Mouse (Mus musculus): ENCODE measurements around the gene Maneal.

The Maneal gene

DNA sequence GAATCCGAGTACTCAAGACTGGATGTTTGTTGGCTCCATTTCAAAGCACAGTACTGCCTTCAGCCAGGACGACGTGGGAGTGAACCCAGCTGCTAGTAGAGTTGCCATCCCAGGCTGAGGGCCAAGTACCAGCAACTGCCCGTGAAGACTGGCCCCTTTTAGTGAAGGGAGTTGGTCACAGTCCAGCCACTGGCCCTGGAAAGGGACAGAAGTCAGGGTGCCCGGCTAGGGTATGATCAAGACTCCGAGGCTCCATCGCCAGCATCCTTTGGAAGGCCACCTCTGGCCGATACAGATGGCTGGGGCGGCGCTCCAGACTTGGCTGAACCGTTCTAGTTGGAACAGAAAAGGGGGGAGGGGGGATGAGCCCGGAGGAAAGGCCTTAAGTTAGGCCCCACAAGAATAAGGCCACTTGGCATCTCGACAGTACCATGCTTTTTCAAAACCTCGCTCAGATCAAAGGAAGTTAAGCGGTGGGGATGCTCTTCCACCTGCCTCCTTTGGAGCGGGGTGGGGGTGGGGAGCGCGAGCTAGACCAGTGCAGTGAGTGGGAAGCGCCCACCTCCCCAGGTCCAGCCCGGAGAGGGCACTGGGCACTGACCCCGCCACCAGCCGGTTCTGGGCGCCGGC is 12.2 kb downstream of the Maneal start:
- peak; percentile 76 to 85 for DNase-seq

DNA sequence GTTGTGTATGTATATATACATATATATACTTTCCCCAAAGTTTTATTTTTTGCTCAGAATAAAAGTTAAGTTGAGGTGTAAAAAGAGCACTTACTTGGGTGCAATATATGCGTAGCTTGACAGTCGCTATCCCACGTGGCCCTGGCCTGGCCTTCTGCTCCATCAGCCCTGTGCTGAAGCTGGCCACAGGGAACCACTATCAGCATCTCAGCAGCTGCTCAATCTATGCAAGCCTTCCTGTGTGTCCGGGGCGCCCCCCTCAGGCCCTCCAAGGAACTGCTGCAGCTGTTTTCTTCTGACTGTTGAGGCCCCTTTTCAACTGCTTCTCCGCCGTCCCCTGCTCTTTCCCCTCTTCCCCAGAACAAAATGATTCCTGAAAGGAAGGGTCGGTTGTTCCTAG is 14.4 kb downstream of the Maneal start:
- DNase-seq: peak; percentile 90 to 96

DNA sequence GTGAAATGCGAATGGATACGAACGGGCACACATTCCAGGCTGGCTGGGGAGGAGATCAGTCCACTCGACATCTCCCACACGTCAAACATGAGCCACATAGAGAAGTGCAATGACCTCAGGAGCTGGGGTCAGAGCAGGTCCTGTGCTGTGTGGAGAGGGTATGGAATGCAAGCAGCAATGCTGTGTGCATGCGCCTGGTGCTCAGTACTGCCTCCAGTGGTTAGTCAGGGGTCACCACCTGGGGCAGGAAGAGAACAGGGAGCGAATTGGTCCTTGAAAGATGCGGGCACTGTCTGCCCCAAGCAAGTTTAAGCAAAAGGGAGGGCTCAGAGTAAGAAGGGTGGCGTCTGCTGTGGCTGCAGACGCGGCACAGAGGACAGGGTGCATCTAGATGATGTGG is 18.5 kb downstream of the Maneal start:
- peak; percentile 56 to 75 for DNase-seq

DNA sequence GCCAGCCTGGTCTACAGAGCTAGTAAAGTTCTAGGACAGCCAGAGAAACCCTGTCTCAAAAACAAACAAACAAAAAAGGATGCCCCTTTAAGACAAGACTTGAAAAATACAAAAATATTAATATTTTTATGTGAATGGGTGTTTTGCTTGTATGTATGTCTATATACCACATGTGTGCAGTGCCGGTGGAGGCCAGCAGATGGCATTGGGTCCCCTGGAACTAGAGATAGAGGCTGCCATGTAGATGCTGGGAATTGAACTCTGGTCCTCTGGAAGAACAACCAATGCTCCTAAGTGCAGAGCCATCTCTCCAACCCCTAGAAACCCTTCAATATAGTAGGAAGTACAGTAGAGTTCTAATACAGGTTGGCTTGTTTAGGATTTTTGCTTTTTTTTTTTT is 21.0 kb downstream of the Maneal start:
- peak in 1 of 2 experiments; percentile 38 for DNase-seq

DNA sequence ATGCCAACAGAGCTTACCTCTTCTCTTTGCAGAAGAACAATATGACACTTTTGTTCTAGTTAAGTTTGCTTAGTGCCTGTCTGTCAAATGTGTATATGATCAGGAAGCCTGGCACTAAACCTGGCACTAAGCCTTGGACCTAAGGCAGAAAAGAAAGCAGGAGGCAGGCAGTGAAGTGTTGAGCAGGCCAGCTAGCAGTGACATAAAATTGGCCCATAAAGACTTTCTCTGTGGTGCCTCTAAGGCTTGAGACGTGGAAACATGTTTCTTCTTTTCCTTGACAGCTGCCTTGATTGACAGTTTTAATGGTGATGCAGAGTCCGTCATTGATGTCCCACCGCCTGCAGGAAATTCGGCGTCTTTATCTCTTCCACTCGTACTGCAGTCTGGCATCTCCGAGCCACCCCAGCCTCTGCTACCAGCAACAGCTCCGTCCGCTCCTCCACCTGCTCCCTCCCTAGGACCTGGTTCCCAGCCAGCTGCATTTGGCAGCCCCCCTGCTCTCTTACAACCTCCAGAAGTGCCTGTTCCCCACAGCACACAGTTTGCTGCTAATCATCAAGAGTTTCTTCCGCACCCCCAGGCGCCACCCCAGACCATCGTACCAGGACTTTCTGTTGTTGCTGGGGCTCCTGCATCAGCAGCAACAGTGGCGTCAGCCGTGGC is 23.8 kb downstream of the Maneal start:
- DNase-seq: peak; percentile 80 to 82

DNA sequence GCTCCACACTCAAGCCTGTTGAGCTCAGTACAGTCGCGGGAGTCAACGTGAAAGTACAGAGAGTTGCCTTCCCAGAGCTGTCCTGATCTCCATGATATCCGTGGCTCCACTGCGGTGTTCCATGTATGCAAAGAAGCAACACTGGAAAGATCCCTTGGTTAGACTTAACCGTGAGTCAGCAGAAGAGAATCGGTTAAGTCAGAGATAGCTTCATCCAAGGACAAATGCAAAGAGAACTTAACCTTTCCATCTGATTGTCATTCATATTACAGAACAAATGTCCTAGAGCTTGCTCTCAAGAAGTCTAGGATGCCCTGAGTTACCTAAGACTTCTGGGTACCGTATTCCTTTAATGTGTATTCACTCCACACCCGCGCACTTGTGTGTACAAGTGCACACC is 29.2 kb downstream of the Maneal start:
- no peak for DNase-seq

DNA sequence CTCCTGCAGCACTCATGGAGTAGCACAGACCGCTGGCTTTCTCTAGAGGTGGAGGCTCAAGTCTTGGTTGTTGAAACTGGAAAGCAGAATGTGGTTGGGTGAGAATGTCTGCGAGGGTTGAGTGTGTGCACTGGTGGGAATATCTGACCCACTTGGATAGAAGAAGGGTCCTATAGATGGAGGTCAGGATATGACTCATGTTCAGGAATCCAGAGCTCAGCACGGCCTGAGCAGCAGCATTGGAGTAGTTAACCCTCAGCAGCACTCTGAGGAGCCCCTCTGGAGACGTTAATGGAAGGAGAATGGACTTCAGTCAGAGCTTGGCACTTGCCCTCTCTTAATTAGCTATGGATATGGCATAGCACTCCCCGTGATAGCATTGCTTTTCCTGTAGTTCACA is 32.3 kb downstream of the Maneal start:
- DNase-seq: no peak

DNA sequence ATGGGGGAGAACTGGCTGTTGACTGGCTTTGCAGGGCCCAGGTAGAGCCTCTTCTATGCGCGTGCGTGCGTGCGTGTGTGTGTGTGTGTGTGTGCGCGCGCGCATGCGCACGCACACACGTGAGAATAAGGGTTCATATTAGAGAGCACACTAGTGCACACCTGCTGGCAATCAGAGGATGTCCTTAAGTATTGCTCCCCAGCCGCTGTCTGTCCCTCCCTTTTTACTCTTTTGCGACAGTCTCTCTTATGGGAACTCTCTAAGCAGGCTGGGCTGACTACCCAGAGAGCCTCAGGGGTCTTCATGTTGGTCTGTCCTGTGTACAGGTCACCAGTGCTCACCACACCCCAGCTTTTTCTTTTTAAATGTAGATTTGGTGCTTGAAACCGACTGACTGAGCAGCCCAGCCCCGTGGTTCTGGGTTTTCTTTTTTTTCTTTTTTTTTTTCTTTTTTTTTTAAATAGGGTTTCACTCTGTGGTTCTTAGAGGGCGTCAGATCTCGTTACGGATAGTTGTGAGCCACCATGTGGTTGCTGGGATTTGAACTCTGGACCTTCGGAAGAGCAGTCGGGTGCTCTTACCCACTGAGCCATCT is 36.5 kb downstream of the Maneal start:
- no peak for DNase-seq

DNA sequence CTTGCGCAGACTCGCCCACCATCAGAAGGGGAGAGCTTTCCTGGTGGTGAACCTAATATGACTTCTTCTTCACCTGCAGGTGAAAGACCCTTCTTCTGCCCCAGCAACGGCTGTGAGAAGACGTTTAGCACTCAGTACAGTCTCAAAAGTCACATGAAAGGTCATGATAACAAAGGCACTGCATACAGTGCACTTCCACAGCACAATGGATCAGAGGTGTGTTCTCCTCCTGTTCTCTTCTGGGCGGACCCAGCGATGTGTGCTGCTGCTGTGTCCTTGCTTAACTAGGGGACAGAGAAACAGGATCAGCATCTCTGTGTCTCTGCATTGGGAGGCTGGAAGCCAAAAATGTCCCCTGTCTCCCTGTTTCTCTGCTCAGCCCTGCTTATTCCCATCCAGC is 37.0 kb downstream of the Maneal start:
- no peak for DNase-seq

DNA sequence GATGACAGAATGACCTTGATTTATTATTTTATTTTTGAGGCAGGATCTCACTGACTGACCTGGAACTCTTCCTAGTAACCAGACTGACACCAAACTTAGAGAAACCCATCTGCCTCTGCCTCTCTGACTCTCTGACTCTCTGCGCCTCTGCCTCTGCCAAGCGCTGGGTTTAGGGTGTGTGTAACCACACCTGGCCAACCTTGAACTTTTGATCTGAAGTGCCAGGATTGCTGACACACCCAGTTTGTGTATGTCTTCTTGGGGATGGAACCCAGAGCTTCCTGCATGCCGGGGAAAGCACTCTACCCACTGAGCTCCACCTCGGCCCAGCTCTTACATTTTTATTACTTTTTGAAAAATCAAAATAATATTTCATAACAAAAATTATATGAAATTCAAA is 43.1 kb downstream of the Maneal start:
- no peak for DNase-seq

DNA sequence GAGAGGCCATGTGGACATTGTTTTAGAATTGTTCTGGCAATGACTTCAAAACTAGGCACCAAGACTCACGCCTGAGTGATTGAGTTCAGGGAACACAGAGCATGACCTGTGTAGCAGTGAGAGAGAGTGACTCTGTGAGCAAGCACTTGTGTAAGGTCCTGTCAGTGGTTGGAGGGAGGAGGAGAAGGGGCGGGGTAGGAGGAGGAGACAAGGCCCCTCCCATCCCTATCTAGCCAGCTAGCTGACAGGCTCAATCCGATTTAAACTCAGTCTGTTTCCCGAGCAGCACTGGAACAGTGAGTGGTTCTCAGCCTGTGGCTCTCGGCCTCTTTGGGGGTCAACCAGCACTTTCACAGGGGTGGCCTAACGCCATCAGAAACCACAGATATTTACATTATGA is 44.2 kb downstream of the Maneal start:
- DNase-seq: no peak

DNA sequence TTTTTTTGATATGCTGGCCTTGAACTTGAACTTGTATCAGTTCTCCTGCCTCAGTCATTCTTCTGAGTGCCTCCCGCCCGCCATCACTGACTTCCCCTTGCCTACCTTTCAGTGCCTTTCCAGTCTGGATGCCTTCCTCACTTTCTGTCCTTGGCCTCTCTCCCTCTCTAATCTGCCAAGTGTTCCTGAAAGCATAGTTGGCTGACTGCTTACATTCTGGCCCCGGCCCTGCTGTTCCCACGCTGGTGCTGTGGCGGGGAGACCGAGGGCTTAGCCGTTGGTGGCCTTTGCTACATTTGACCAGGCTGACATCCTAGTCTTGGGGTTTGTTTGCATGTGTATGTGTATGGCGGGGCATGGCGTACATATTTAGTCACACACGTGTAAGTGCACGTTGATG is 46.1 kb downstream of the Maneal start:
- peak; percentile 72 to 82 for DNase-seq

DNA sequence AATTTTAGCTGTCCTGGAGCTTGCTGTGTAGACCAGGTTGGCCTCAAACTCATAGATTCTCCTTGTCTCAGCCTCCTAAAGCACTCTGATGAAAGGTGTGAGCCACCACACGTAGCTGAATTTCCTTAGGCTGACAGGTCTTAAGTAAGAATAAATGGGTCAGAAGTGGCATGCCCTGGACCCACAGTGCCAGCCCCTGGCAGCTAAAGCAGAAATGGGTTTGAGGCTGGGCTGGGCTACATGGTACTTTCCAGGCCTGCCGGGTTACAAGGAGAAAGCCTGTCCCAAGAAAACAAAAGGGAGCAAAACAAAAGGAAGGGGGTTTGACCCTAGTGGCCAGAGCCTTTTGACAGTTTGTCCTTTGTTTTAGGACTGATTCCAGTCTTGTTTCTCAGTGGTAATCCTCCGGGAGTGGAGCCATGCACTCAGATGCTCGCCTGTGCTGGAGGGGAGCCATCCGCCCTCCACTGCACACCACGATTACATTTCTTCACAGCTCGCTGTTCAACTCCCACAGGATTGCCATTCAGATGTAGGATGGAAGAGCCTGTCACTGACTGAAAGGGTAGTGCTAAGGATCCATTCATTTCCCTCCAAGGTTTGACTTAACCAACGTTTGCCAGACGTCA is 50.5 kb downstream of the Maneal start:
- DNase-seq: peak; percentile 36 to 41

DNA sequence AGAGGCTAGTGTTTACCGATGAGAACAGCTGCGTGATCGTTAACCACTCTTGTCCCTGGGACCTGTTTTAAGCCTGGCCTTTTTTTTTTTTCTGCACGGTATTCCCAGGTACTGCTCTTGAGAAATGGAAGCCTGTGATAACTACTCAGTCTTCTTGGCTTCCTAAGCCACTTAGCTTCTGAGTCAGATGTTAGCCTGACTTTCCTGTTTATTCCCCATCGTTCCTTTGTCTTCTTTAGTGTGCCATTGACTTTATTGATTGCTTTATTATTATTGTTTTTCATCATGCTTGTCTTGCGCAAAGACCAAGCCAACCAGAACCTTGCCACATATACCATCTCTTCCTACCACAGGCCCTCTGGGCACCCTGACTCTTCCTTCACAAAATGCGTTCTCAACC is 51.9 kb downstream of the Maneal start:
- DNase-seq: no peak

DNA sequence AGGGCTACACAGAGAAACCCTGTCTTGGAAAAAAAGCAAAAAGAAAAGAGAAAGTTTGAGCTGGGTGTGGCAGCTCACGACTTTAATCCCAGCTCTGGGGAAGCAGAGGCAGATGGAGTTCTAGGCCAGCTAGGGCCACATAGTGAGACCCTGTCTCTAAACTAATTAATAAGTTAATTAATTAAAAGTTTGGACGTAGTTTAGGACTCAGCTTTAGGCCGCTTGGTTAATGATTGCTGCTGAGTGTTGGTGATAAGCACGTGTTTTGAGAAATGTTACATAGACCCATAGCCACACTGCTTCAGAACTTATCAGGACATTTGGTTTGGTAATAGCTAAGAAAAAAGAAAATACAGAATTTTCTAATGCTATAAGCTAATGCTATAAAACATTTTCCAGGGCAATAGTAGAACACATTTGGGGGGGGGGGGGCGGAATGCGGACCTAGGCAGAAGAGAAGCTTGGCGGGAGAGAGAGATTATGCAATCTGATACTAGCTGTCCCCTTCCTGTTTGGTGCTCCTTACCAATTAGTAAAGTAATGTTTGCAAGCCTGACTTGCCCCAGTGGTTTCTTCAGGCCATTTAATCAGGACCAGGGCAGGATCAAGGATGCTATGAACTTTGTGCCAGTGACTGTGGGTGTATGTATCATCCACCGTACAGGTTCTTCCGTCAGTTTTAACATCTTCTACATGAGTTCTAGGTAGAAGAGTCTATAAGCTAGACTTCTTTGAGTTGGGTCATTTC is 52.7 kb downstream of the Maneal start:
- DNase-seq: no peak

DNA sequence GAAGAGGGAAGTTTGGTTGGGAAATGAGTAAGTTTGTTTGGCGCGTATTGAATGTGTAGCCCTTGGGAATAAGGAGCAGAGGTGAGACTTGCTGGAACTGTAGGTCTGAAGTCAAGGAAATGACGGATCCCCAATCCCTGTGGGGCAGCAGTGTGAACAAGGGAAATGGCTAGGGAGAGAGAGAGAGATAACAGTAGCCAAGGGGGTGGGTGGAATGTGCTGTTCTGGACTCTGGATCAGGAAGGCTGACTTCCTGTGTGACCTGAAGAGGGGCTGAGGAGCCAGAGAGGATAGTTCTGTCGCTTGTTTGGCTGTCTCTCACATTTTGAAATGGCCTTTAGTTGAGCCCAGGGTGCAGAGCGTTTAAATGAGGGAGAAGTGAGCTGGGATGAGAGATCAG is 53.5 kb downstream of the Maneal start:
- DNase-seq: no peak
